Mouse (Mus musculus): ENCODE data around the gene Cbx8. TPM values are rescaled to one million over a fixed set of nuclear protein-coding genes. Genes with fewer than 3 reads are reported as not detected.

Gene Cbx8
- total and polyA plus RNA-seq, 2 experiments from 2014 or later, result 6.5 to 10.0 TPM

DNA sequence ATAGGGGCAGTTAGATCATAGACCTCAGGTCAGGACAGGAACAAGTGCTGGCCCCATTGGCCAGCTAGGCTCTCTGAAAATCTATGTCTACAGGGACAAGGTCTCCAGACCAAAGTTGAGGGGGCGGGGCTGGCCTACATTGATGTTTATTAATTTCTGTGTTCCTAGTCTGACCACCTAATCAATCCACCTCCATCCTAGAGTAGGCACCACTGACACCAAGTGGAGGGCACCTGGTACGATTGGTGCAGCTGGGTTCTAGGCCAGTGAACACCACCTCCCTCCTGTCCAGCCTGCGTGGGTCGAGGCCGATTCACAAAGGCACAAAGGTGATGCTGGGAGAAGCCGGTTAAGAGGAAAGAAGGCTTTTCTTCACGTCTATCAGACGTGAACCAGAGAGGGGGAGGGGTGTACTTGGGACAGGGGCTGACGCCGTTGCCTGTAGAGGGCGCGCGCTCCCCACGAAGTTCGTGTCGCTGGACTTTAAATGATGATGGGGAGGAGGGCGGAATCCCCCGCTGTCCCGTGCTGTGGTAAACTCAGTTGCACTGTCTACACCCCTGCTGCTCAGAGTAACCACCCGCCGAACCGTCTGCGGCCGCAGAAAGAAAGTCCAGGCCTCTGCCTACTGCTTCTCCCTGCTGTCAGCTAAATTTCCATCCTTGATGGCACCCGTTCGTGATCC is 6.8 kb downstream of the Cbx8 start:
- H3K36me3 ChIP-seq (ENCODE audit: insufficient read depth, low read length), result peaks cover 21% of the 10 kb centered on the region
- 4% methylated on average over 26 of the region's 26 CpGs for WGBS
- TF ChIP-seq CTCF (IDR thresholded peaks at IDR 0.05; ENCODE audit: low read depth), result peak; percentile 91
- peak; percentile 68 for ATAC-seq
- H3K4me2 ChIP-seq (ENCODE audit: low read depth, low read length), result peak overlapping the region; percentile 47
- peaks cover 17% of the 10 kb centered on the region for H3K27me3 ChIP-seq (ENCODE audit: insufficient read depth, low read length)
- peak; percentile 88 for DNase-seq (ENCODE audit: low spot score)
- H3K4me1 ChIP-seq (ENCODE audit: insufficient read depth, low read length), result no peaks in the 10 kb centered on the region; the same call in 1 of the 2 replicates
- H3K27ac ChIP-seq, result no peak overlapping the region
- no peak overlapping the region for H3K9ac ChIP-seq (replicated peaks; ENCODE audit: low read length)
- no peak overlapping the region; the same call in 1 of the 2 replicates for H3K4me3 ChIP-seq (ENCODE audit: low read length)
- no peaks in the 10 kb centered on the region for H3K9me3 ChIP-seq (ENCODE audit: low read length)

DNA sequence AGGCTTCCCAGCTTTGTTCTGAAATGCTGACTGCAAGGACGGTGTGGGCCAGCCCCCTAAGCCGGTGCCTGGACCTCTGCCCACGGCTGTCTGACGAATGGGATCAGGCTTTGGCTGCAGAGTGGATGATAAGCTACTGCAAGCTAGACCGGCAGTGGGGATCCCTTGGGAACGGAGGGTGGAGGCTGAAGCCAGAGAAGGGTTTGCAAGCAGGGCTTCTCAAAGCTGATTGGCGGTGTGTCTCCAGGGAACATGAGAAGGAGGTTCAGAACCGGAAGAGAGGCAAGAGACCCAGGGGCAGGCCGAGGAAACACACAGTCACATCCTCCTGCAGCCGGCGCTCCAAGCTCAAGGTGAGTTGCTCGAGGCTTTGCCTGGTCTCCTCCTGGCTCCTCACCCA is 14.6 kb downstream of the Cbx8 start:
- Histone ChIP-seq H3K27ac (no peak overlapping the region), H3K9ac (replicated peaks; ENCODE audit: low read length) (no peak overlapping the region), H3K4me2 (ENCODE audit: low read depth, low read length) (peak overlapping the region; percentile 26; the same call in 1 of the 2 replicates), H3K4me1 (ENCODE audit: insufficient read depth, low read length) (peaks cover 15% of the 10 kb centered on the region), H3K9me3 (ENCODE audit: low read length) (no peaks in the 10 kb centered on the region), H3K36me3 (ENCODE audit: insufficient read depth, low read length) (peaks cover 31% of the 10 kb centered on the region), H3K27me3 (ENCODE audit: insufficient read depth, low read length) (0 out of 2 replicates have a peak, but pooled peaks cover under 1% of the 10 kb centered on the region), H3K4me3 (ENCODE audit: low read length) (no peak overlapping the region)
- WGBS, result 29% methylated on average over 12 of the region's 12 CpGs
- peak; percentile 70 for DNase-seq (ENCODE audit: low spot score)
- TF ChIP-seq CTCF (IDR thresholded peaks at IDR 0.05; ENCODE audit: low read depth), result no peak
- no peak for ATAC-seq

DNA sequence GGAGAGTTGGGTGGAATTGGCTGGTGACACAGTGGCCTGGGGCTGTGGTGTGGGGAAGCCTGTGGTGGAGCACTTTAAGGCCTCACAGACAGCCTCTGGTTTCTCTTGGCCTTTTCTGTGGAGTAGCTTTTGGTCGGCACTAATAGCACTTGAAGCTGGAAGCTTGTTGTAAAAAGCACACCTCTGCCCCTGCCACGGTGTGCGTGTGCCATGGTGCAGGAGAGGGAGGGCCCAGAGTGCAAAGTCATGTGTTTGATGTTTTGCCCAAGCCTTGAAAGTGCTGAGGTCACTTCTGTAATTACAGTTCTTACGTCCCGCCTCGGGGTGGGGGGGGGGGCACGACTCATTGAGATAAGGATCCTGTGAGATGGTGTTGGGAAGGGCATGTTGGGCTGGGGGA is 16.5 kb downstream of the Cbx8 start:
- H3K9me3 ChIP-seq (ENCODE audit: low read length), result no peaks in the 10 kb centered on the region

DNA sequence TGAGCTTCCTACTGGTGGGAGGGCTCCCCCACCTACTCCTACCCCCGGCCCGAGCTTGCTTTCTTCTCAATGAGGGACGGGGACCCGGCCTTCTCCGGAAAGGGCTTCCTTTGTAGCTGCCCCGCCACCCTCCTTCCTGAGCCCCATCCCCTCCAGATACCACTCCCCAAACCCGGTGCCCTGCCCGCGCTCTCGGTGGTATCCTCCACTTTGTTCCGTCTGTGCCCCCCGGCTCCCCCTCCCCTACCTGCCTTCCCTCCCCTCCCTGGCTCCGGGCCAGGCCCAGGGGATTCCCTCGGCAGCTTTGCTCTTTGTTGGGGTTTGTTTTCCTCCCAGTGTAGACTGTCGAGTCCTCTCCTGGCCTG is 17.2 kb downstream of the Cbx8 start:
- Histone ChIP-seq H3K9ac (replicated peaks; ENCODE audit: low read length) (peak overlapping the region; percentile 91), H3K4me3 (ENCODE audit: low read length) (peak overlapping the region; percentile 95), H3K4me1 (ENCODE audit: insufficient read depth, low read length) (peaks cover 15% of the 10 kb centered on the region), H3K9me3 (ENCODE audit: low read length) (no peaks in the 10 kb centered on the region), H3K4me2 (ENCODE audit: low read depth, low read length) (peak overlapping the region; percentile 64), H3K27me3 (ENCODE audit: insufficient read depth, low read length) (0 out of 2 replicates have a peak, but pooled peaks cover 8% of the 10 kb centered on the region), H3K27ac (peak overlapping the region; percentile 81), H3K36me3 (ENCODE audit: insufficient read depth, low read length) (peaks cover 13% of the 10 kb centered on the region; the same call in 1 of the 2 replicates)
- WGBS, result 1% methylated on average over 15 of the region's 15 CpGs
- DNase-seq (ENCODE audit: low spot score), result peak; percentile 57
- no peak for TF ChIP-seq CTCF (IDR thresholded peaks at IDR 0.05; ENCODE audit: low read depth)
- peak; percentile 2; the same call in 1 of the 2 replicates for ATAC-seq

More for the DNA sequence above, 16.5 kb downstream of the Cbx8 start:
- Histone ChIP-seq H3K4me3 (ENCODE audit: low read length) (peak overlapping the region; percentile 95), H3K4me2 (ENCODE audit: low read depth, low read length) (peak overlapping the region; percentile 64), H3K36me3 (ENCODE audit: insufficient read depth, low read length) (peaks cover 19% of the 10 kb centered on the region; the same call in 1 of the 2 replicates), H3K4me1 (ENCODE audit: insufficient read depth, low read length) (peaks cover 15% of the 10 kb centered on the region), H3K9ac (replicated peaks; ENCODE audit: low read length) (peak overlapping the region; percentile 91; the same call in 1 of the 2 replicates), H3K27ac (peak overlapping the region; percentile 2; the same call in 1 of the 2 replicates), H3K27me3 (ENCODE audit: insufficient read depth, low read length) (0 out of 2 replicates have a peak, but pooled peaks cover 8% of the 10 kb centered on the region)
- no peak for DNase-seq (ENCODE audit: low spot score)
- TF ChIP-seq CTCF (IDR thresholded peaks at IDR 0.05; ENCODE audit: low read depth), result no peak
- ATAC-seq, result no peak
- WGBS, result 18% methylated on average over 7 of the region's 7 CpGs

DNA sequence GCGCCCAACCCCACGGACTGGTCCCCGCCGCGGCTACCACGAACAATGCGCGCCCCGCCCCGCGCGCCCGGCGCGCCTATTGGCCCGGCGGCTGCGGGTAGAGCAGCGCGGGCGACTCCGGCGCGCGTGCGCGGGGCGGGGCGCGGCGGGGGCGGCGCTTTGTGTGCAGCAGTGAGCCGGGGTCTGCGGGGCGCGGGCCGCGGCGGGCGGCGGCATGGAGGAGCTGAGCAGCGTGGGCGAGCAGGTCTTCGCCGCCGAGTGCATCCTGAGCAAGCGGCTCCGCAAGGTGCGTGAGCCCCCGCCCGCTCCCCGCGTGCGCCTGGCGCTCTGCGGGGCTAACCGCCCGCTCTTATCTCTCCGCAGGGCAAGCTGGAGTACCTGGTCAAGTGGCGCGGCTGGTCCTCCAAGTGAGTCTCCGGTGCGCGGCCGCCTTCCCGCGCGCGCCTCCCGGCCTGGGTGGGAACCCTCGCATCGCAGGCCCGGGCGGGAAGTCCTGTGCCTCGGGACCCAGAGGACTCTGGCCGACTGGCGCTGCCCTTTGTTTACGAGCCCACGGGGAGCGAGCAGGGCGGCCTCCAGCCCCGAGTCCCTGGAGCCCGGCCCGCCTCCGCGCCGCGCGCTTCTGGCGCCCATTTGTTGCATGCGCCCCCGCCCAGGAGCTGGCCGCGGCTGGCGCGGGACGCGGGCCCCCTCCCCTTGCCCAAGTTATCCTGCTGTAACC is 17.7 kb downstream of the Cbx8 start, which contains the start of gene Cbx2:
Gene Cbx2, plus strand, starts transcription at position 68 of the 721 bp plus-strand sequence.
- Histone ChIP-seq H3K36me3 (ENCODE audit: insufficient read depth, low read length) (peaks cover 7% of the 10 kb centered on the region; the same call in 1 of the 2 replicates), H3K9ac (replicated peaks; ENCODE audit: low read length) (peak within 1 kb of the TSS; percentile 91), H3K27me3 (ENCODE audit: insufficient read depth, low read length) (0 out of 2 replicates have a peak, but pooled peaks cover 8% of the 10 kb centered on the region), H3K9me3 (ENCODE audit: low read length) (no peaks in the 10 kb centered on the region), H3K4me2 (ENCODE audit: low read depth, low read length) (peak within 1 kb of the TSS; percentile 64), H3K4me3 (ENCODE audit: low read length) (peak within 1 kb of the TSS; percentile 95), H3K4me1 (ENCODE audit: insufficient read depth, low read length) (peaks cover 15% of the 10 kb centered on the region), H3K27ac (peak within 1 kb of the TSS; percentile 81)
- peak; percentile 96 for DNase-seq (ENCODE audit: low spot score)
- WGBS, result under 1% methylated on average over 66 of the region's 99 CpGs
- peak; percentile 93 for ATAC-seq
- no peak for TF ChIP-seq CTCF (IDR thresholded peaks at IDR 0.05; ENCODE audit: low read depth)

DNA sequence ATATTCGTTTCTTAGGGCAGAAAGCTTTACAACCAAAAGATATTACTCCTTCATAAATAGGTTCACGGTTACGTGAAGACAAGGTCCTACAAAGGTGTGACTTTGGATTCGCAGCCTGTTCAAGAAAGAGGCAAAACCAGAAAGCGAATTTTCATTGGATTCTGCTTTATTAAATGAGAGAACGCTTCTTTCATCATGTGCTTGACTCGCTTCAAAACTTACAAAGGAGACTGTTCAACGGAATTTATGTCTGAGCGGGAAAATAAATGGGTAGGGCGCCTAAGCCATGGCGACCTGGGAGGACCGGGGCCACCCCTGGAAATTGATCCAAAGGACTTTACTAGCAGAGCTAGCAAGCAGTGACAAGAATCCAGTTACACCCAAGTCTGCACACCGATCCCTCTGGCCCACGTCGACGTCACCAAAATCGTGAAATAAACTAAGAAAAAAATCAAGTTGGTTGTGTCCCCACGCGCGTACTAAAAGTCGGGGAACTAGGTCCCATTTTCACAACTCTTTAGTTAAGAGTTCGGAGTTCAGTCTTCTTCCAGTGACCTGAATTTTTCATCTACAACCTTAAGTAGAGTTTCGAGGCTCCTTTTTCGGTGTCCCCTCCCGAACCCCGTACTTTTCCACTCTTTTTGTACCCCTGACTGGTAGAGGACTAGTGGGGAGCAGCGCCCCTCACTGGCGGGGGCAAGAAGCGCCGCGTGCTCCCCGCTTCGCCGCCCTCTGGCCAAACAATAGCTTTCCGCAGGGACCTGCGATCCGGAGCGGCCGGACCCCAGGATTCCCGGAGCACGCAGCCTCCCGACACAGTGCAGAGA is 18.5 kb downstream of the Cbx8 start:
- TF ChIP-seq CTCF (IDR thresholded peaks at IDR 0.05; ENCODE audit: low read depth), result peak; percentile 68
- H3K9ac ChIP-seq (replicated peaks; ENCODE audit: low read length), result peak overlapping the region; percentile 91
- peak overlapping the region; percentile 95 for H3K4me3 ChIP-seq (ENCODE audit: low read length)
- peaks cover 15% of the 10 kb centered on the region for H3K4me1 ChIP-seq (ENCODE audit: insufficient read depth, low read length)
- no peak for ATAC-seq
- no peaks in the 10 kb centered on the region for H3K9me3 ChIP-seq (ENCODE audit: low read length)
- no peaks in the 10 kb centered on the region for H3K36me3 ChIP-seq (ENCODE audit: insufficient read depth, low read length)
- peak overlapping the region; percentile 81 for H3K27ac ChIP-seq
- 0 out of 2 replicates have a peak, but pooled peaks cover 8% of the 10 kb centered on the region for H3K27me3 ChIP-seq (ENCODE audit: insufficient read depth, low read length)
- DNase-seq (ENCODE audit: low spot score), result no peak
- WGBS, result 7% methylated on average over 42 of the region's 42 CpGs
- peak overlapping the region; percentile 64 for H3K4me2 ChIP-seq (ENCODE audit: low read depth, low read length)

Measured in hindbrain, postnatal 0 days (tissue).